In the genomic region with DNA sequence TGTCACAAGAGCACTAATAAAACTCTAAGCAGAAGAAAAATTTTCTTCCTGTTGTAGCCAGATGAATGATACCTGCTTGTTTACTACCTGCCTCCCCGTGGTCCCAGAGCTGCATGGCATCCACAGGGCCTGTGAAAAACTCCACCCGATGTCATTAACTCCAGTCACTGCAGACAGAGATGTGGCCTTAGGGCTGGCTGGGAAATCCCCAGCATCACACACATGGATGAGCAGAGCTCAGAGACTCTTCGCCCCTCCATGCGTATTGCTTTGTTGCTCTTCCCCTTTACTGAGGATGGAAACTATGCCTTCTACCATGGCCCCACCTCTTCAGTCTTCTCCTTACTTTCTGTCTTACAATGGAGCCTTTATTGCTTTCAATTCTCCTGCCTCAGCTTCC, we compare ENCODE assay signal across 19 mouse cellular contexts. TPM values are rescaled to one million over a fixed set of nuclear protein-coding genes. Genes with fewer than 3 reads are reported as not detected.
DNase-seq lines count a peak whose midpoint lies in the region; ATAC-seq lines count a peak whose summit lies in the region.
"Had no signal": no experiment of that assay in that cellular context is flagged by ENCODE, and none has a peak within 500 bp of the region (broad histone marks: within the 10 kb centered on the region; RNA-seq: fewer than 3 reads in every experiment).

No protein-coding gene starts in this region.

- no peak overlapping the region for H3K27ac ChIP-seq in midbrain, embryonic 14.5 days (replicated peaks; ENCODE audit: low read depth, low read length)
- H3K27ac ChIP-seq in midbrain, embryonic 15.5 days = no peak overlapping the region
- H3K27ac ChIP-seq in hindbrain, embryonic 14.5 days = no peak overlapping the region
- H3K27ac ChIP-seq in heart, embryonic 11.5 days (ENCODE audit: low read depth, low read length) = no peak overlapping the region
- H3K27ac ChIP-seq in intestine, embryonic 15.5 days = no peak overlapping the region
- H3K27ac ChIP-seq: embryonic facial prominence, embryonic 15.5 days; forebrain, embryonic 12.5 days; heart, embryonic 15.5 days; liver, embryonic 12.5 days had no signal

- H3K27me3 ChIP-seq in midbrain, embryonic 14.5 days (ENCODE audit: control insufficient read depth, insufficient read depth, low read length) = no peaks in the 10 kb centered on the region
- no peaks in the 10 kb centered on the region for H3K27me3 ChIP-seq in midbrain, embryonic 15.5 days (replicated peaks)
- no peaks in the 10 kb centered on the region for H3K27me3 ChIP-seq in hindbrain, embryonic 14.5 days (ENCODE audit: control insufficient read depth, insufficient read depth, low read length)
- H3K27me3 ChIP-seq in heart, embryonic 11.5 days (ENCODE audit: control insufficient read depth, insufficient read depth, low read length) = no peaks in the 10 kb centered on the region
- H3K27me3 ChIP-seq in intestine, embryonic 15.5 days (replicated peaks) = no peaks in the 10 kb centered on the region
- H3K27me3 ChIP-seq: embryonic facial prominence, embryonic 15.5 days; forebrain, embryonic 12.5 days; heart, embryonic 15.5 days; liver, embryonic 12.5 days had no signal

- H3K9ac ChIP-seq in midbrain, embryonic 14.5 days (replicated peaks; ENCODE audit: low read length) = no peak overlapping the region
- H3K9ac ChIP-seq in midbrain, embryonic 15.5 days = no peak overlapping the region
- no peak overlapping the region for H3K9ac ChIP-seq in hindbrain, embryonic 14.5 days
- no peak overlapping the region for H3K9ac ChIP-seq in heart, embryonic 11.5 days (ENCODE audit: low read depth, low read length)
- H3K9ac ChIP-seq in intestine, embryonic 15.5 days = no peak overlapping the region
- H3K9ac ChIP-seq: embryonic facial prominence, embryonic 15.5 days; forebrain, embryonic 12.5 days; heart, embryonic 15.5 days; liver, embryonic 12.5 days had no signal

- H3K9me3 ChIP-seq in midbrain, embryonic 14.5 days (ENCODE audit: control insufficient read depth, low read length) = no peaks in the 10 kb centered on the region
- no peaks in the 10 kb centered on the region for H3K9me3 ChIP-seq in midbrain, embryonic 15.5 days
- no peaks in the 10 kb centered on the region for H3K9me3 ChIP-seq in hindbrain, embryonic 14.5 days (ENCODE audit: control insufficient read depth, low read length)
- H3K9me3 ChIP-seq in heart, embryonic 11.5 days (replicated peaks; ENCODE audit: control insufficient read depth, low read length) = no peaks in the 10 kb centered on the region
- no peaks in the 10 kb centered on the region for H3K9me3 ChIP-seq in intestine, embryonic 15.5 days
- H3K9me3 ChIP-seq: embryonic facial prominence, embryonic 15.5 days; forebrain, embryonic 12.5 days; heart, embryonic 15.5 days; liver, embryonic 12.5 days had no signal

- H3K4me1 ChIP-seq in midbrain, embryonic 14.5 days (ENCODE audit: control insufficient read depth, insufficient read depth, low read length) = no peaks in the 10 kb centered on the region
- H3K4me1 ChIP-seq in midbrain, embryonic 15.5 days = 0 out of 2 replicates have a peak, but pooled peaks cover 3% of the 10 kb centered on the region
- no peaks in the 10 kb centered on the region for H3K4me1 ChIP-seq in hindbrain, embryonic 14.5 days (replicated peaks; ENCODE audit: control insufficient read depth, insufficient read depth, low read length)
- H3K4me1 ChIP-seq in heart, embryonic 11.5 days (ENCODE audit: control insufficient read depth, insufficient read depth, low read length) = no peaks in the 10 kb centered on the region
- H3K4me1 ChIP-seq in intestine, embryonic 15.5 days (replicated peaks) = no peaks in the 10 kb centered on the region
- H3K4me1 ChIP-seq: embryonic facial prominence, embryonic 15.5 days; heart, embryonic 15.5 days; liver, embryonic 12.5 days had no signal

- DNase-seq in midbrain, embryonic 14.5 days = peak; percentile 26
- no peak for DNase-seq in hindbrain, embryonic 14.5 days (ENCODE audit: low spot score)
- DNase-seq in layer of hippocampus, postnatal 25 days (ENCODE audit: extremely low spot score in 1 of 2, low spot score in 1 of 2) = no peak
- DNase-seq: cerebellum, adult 11-12 months; cerebellum, postnatal 36 days; kidney, adult 8-10 months; kidney, postnatal 4 days; layer of hippocampus, postnatal 36 days; left cerebral cortex, postnatal 4 days; right cerebral cortex, adult 18-20 months had no signal

- no peak overlapping the region for H3K4me2 ChIP-seq in midbrain, embryonic 14.5 days (ENCODE audit: low read length)
- H3K4me2 ChIP-seq in midbrain, embryonic 15.5 days = no peak overlapping the region
- no peak overlapping the region for H3K4me2 ChIP-seq in hindbrain, embryonic 14.5 days (replicated peaks)
- no peak overlapping the region for H3K4me2 ChIP-seq in heart, embryonic 11.5 days
- no peak overlapping the region for H3K4me2 ChIP-seq in intestine, embryonic 15.5 days (replicated peaks)
- H3K4me2 ChIP-seq: embryonic facial prominence, embryonic 15.5 days; forebrain, embryonic 12.5 days; heart, embryonic 15.5 days; liver, embryonic 12.5 days; midbrain, embryonic 11.5 days had no signal

- no peak for ATAC-seq in midbrain, embryonic 14.5 days (ENCODE audit: low FRiP score, low TSS enrichment)
- ATAC-seq in midbrain, embryonic 15.5 days (replicated peaks) = no peak
- ATAC-seq in hindbrain, embryonic 14.5 days (ENCODE audit: low FRiP score) = 0 out of 2 replicates have a peak, but pooled peaks have one; percentile 46
- peak; percentile 99 for ATAC-seq in neutrophil, adult 5-6 weeks (ENCODE audit: extremely low read depth, insufficient number of reproducible peaks, low FRiP score, poor library complexity, severe bottlenecking)
- no peak for ATAC-seq in heart, embryonic 11.5 days (replicated peaks; ENCODE audit: insufficient number of reproducible peaks, low FRiP score, low TSS enrichment)
- ATAC-seq in intestine, embryonic 15.5 days = no peak
- ATAC-seq: liver, embryonic 12.5 days had no signal

- no peaks in the 10 kb centered on the region for H3K36me3 ChIP-seq in midbrain, embryonic 14.5 days (ENCODE audit: control insufficient read depth, insufficient read depth, low read length)
- no peaks in the 10 kb centered on the region for H3K36me3 ChIP-seq in midbrain, embryonic 15.5 days (replicated peaks)
- H3K36me3 ChIP-seq in hindbrain, embryonic 14.5 days (replicated peaks; ENCODE audit: control insufficient read depth, insufficient read depth) = no peaks in the 10 kb centered on the region
- H3K36me3 ChIP-seq in heart, embryonic 11.5 days (ENCODE audit: control insufficient read depth, insufficient read depth, low read length) = no peaks in the 10 kb centered on the region
- H3K36me3 ChIP-seq in intestine, embryonic 15.5 days = no peaks in the 10 kb centered on the region
- H3K36me3 ChIP-seq: embryonic facial prominence, embryonic 15.5 days; forebrain, embryonic 12.5 days; heart, embryonic 15.5 days; liver, embryonic 12.5 days had no signal

- WGBS in midbrain, embryonic 14.5 days = 62% methylated on average over 4 of the region's 4 CpGs
- WGBS in midbrain, embryonic 15.5 days = 40% methylated on average over 4 of the region's 4 CpGs
- WGBS in hindbrain, embryonic 14.5 days = 35% methylated on average over 4 of the region's 4 CpGs
- 79% methylated on average over 4 of the region's 4 CpGs for WGBS in heart, embryonic 11.5 days (ENCODE audit: insufficient replicate concordance)
- WGBS in intestine, embryonic 15.5 days = 77% methylated on average over 4 of the region's 4 CpGs

- no peak overlapping the region for H3K4me3 ChIP-seq in midbrain, embryonic 14.5 days (replicated peaks; ENCODE audit: low read depth, low read length)
- no peak overlapping the region for H3K4me3 ChIP-seq in midbrain, embryonic 15.5 days
- H3K4me3 ChIP-seq in hindbrain, embryonic 14.5 days (replicated peaks; ENCODE audit: low read length) = no peak overlapping the region
- H3K4me3 ChIP-seq in heart, embryonic 11.5 days (ENCODE audit: low read depth, low read length) = no peak overlapping the region
- H3K4me3 ChIP-seq in intestine, embryonic 15.5 days (replicated peaks) = no peak overlapping the region
- H3K4me3 ChIP-seq: embryonic facial prominence, embryonic 15.5 days; forebrain, embryonic 12.5 days; heart, embryonic 15.5 days; liver, embryonic 12.5 days had no signal

RNA-seq across cellular contexts. Expression of gene Armc2, which starts 55.5 kb away (rescaled TPM):
- polyA plus RNA-seq in midbrain, embryonic 14.5 days (2014; fragmentation: Nextera tagmentation; extraction: Ambion mirVana) = 11.2 and 11.5 TPM in 2 replicates
- 11.3 and 11.9 TPM in 2 replicates for polyA plus RNA-seq in midbrain, embryonic 15.5 days (2015; fragmentation: Nextera tagmentation; extraction: Ambion mirVana)
- 12.4 and 12.7 TPM in 2 replicates for polyA plus RNA-seq in hindbrain, embryonic 14.5 days (2014; fragmentation: Nextera tagmentation; extraction: Ambion mirVana)
- total RNA-seq in neutrophil, adult 5-6 weeks (2017) = 0.25 TPM in 1 of 2 replicates, not detected in the other
- 0.82 and 0.86 TPM in 2 replicates for polyA plus RNA-seq in heart, embryonic 11.5 days (2014; fragmentation: Nextera tagmentation; extraction: Ambion mirVana)
- total RNA-seq in layer of hippocampus, postnatal 25 days (2021) = 1 to 10 TPM; 7.9 to 8.2 TPM
- 1.3 and 2.1 TPM in 2 replicates for polyA plus RNA-seq in intestine, embryonic 15.5 days (2015; fragmentation: Nextera tagmentation; extraction: Ambion mirVana)

Comparison
In these comparisons a context has a peak if more than half of its experiments do, and no peak if none do; other contexts are left out.
1. ATAC-seq: peak in hindbrain, embryonic 14.5 days (single experiment) and neutrophil, adult 5-6 weeks (single experiment); none in midbrain, embryonic 14.5 days (single experiment), midbrain, embryonic 15.5 days (single experiment), heart, embryonic 11.5 days (single experiment) and intestine, embryonic 15.5 days (single experiment).